Mouse (Mus musculus) liver, postnatal 0 days (tissue): ENCODE results near the gene Rwdd3. TPM values are rescaled to one million over a fixed set of nuclear protein-coding genes. Genes with fewer than 3 reads are reported as not detected.

Experiments used
- ATAC-seq: fragments of 200-750 bp; cut with Nextera tagmentation; 2 replicates; pipeline ENCODE4 v1.8.0; 2017; ENCODE audit warnings: mild to moderate bottlenecking, moderate library complexity
- DNase-seq: peaks from one replicate; pipeline ENCODE4 v3.0.0-alpha.2; 2016
- H3K27ac ChIP-seq: fragments of 300-500 bp; sonication (generic); 2 replicates; pipeline ENCODE4 v1.5.1; 2014; ENCODE audit warnings: antibody characterized with exemption, moderate library complexity, mild to moderate bottlenecking, low read depth
- H3K27me3 ChIP-seq: fragments of 300-500 bp; sonication (generic); 2 replicates; pipeline ENCODE4 v1.6.1; 2014; ENCODE audit warnings: low read length, control low read depth, mixed read lengths; ENCODE audit not compliant: insufficient read depth
- H3K36me3 ChIP-seq: fragments of 300-500 bp; sonication (generic); replicated peaks from 2 replicates; pipeline ENCODE4 v1.6.1; 2014; ENCODE audit warnings: mild to moderate bottlenecking, control low read depth, low read length, moderate library complexity, mixed read lengths; ENCODE audit not compliant: insufficient read depth
- H3K4me1 ChIP-seq: fragments of 300-500 bp; sonication (generic); 2 replicates; pipeline ENCODE4 v1.6.1; 2014; ENCODE audit warnings: antibody characterized with exemption, mild to moderate bottlenecking, control low read depth; ENCODE audit not compliant: insufficient read depth
- H3K4me2 ChIP-seq: fragments of 300-500 bp; sonication (generic); 2 replicates; pipeline ENCODE4 v1.6.1; 2014; ENCODE audit warnings: low read depth, mild to moderate bottlenecking, low read length, moderate library complexity, mixed read lengths
- H3K4me3 ChIP-seq: fragments of 300-500 bp; sonication (generic); 2 replicates; pipeline ENCODE4 v1.5.1; 2014; ENCODE audit warnings: low read depth, low read length
- H3K9ac ChIP-seq: fragments of 300-500 bp; sonication (generic); replicated peaks from 2 replicates; pipeline ENCODE4 v1.6.1; 2014; ENCODE audit warnings: mild to moderate bottlenecking, moderate library complexity
- H3K9me3 ChIP-seq: fragments of 300-500 bp; sonication (generic); 2 replicates; pipeline ENCODE4 v1.6.1; 2016; ENCODE audit warnings: mild to moderate bottlenecking, control low read depth, low read length, mixed read lengths
- CTCF ChIP-seq: sonication (generic); IDR thresholded peaks from 2 replicates; pipeline ENCODE4 v1.5.1; 2016; ENCODE audit warnings: antibody characterized with exemption, low read depth
- EP300 ChIP-seq: IDR thresholded peaks from 2 replicates; pipeline ENCODE4 v1.6.1; 2016; ENCODE audit warnings: antibody characterized with exemption, low read depth, mild to moderate bottlenecking
- WGBS: fragments of 180-500 bp; shearing (Covaris S2); extraction: QIAGEN DNeasy Blood & Tissue Kit; methylation state at CpG from one replicate; pipeline ENCODE4 v1.1.7; 2014; ENCODE audit not compliant: insufficient replicate concordance; 5-methylcytosine and 5-hydroxymethylcytosine counted together
- polyA plus RNA-seq: library from polyadenylated mRNA; unstranded; fragments of >200 nt; fragmentation: Nextera tagmentation; extraction: Ambion mirVana; gene quantifications from 2 replicates; pipeline ENCODE4 v1.2.1, GENCODE M21; 2015

Gene Rwdd3
- polyA plus RNA-seq = 5.9 and 8.2 TPM in 2 replicates

DNA sequence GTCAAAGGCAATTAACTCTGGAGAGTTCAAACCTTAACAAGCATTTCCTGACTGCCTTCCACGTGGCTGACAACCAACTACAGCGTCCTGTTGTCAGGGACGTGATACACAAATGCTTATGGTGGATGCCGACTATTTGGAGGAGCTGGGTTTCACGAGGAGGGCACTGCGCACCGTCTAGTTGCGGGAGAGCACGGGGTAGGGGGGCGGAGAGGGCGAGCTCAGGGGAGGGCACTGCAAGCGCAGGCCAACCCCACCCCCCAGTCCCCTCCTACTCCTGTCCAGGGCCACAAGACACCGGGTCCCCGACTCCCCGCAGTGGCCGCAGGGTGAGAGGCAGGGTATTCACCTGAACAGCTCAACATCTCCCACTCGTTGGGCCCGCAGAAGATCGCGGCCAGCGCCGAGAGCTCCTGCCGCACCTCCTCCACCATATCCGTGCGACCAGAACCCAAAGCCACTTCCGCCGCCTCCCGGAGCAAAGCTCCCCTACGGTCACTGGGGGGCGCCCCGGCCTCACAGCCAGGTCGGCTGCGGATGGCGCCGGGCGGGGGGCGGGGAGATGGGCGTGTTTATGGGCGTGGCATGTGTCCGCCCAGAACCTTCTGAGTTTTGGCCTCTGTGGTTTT, at the start of gene Rwdd3:
Gene Rwdd3 (minus strand): TSS at position 453 of the 629 bp plus-strand sequence.
- peak within 1 kb of the TSS; percentile 86 for H3K4me2 ChIP-seq
- DNase-seq = peak; percentile 97
- H3K9ac ChIP-seq = peak within 1 kb of the TSS; percentile 71
- H3K4me3 ChIP-seq = peak within 1 kb of the TSS; percentile 61
- TF ChIP-seq CTCF (peak; percentile 99), EP300 (peak; percentile 66)
- H3K9me3 ChIP-seq = no peaks in the 10 kb centered on the region
- under 1% methylated on average over 40 of the region's 40 CpGs for WGBS
- H3K4me1 ChIP-seq = peaks cover 40% of the 10 kb centered on the region
- peak within 1 kb of the TSS; percentile 91 for H3K27ac ChIP-seq
- no peaks in the 10 kb centered on the region for H3K27me3 ChIP-seq
- no peaks in the 10 kb centered on the region for H3K36me3 ChIP-seq
- ATAC-seq = peak; percentile 94

- DNase-seq = no peak
- Histone ChIP-seq H3K4me1 (peaks cover 7% of the 10 kb centered on the region; the same call in 1 of the 2 replicates), H3K4me2 (no peak overlapping the region), H3K4me3 (no peak overlapping the region), H3K27me3 (no peaks in the 10 kb centered on the region), H3K9me3 (no peaks in the 10 kb centered on the region), H3K27ac (no peak overlapping the region), H3K36me3 (peaks cover 22% of the 10 kb centered on the region), H3K9ac (no peak overlapping the region)
- ATAC-seq = no peak
- TF ChIP-seq CTCF (no peak), EP300 (no peak)
- 86% methylated on average over 6 of the region's 6 CpGs for WGBS
Measured at GRCm38 (mm10) chr3:121217011-121217410, 45.5 kb upstream of the Rwdd3 start.

- peaks cover 7% of the 10 kb centered on the region; the same call in 1 of the 2 replicates for H3K4me1 ChIP-seq
- 75% methylated on average over 3 of the region's 3 CpGs for WGBS
- no peak for DNase-seq
- no peaks in the 10 kb centered on the region for H3K27me3 ChIP-seq
- H3K9me3 ChIP-seq = no peaks in the 10 kb centered on the region
- H3K27ac ChIP-seq = no peak overlapping the region
- H3K4me2 ChIP-seq = no peak overlapping the region
- no peak for ATAC-seq
- no peak overlapping the region for H3K4me3 ChIP-seq
- peaks cover 30% of the 10 kb centered on the region for H3K36me3 ChIP-seq
- TF ChIP-seq EP300 (no peak), CTCF (no peak)
- no peak overlapping the region for H3K9ac ChIP-seq
Measured at GRCm38 (mm10) chr3:121213501-121213900, 42.0 kb upstream of the Rwdd3 start.

DNA sequence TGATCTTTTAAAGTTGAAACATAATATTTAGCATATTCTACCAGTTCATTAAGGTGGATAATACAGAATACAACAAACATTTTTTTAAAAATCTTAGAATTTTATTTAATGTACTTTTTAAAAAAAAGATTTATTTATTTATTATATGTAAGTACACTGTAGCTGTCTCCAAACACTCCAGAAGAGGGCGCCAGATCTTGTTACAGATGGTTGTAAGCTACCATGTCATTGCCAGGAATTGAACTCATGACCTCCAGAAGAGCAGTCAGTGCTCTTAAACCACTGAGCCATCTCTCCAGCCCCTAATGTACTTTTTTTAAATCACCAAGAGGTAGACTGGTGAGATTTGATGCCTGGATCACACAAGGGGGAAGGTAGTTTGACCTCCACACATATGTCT, 40.7 kb upstream of the Rwdd3 start:
- DNase-seq (no peak), ATAC-seq (no peak)
- Histone ChIP-seq H3K27me3 (no peaks in the 10 kb centered on the region), H3K36me3 (peaks cover 37% of the 10 kb centered on the region), H3K4me2 (no peak overlapping the region), H3K4me3 (no peak overlapping the region), H3K9ac (no peak overlapping the region), H3K4me1 (peaks cover 7% of the 10 kb centered on the region; the same call in 1 of the 2 replicates), H3K9me3 (no peaks in the 10 kb centered on the region), H3K27ac (no peak overlapping the region)
- TF ChIP-seq CTCF = peak; percentile 44
- no peak for TF ChIP-seq EP300
- WGBS = 50% methylated on average over 1 of the region's 1 CpGs

DNA sequence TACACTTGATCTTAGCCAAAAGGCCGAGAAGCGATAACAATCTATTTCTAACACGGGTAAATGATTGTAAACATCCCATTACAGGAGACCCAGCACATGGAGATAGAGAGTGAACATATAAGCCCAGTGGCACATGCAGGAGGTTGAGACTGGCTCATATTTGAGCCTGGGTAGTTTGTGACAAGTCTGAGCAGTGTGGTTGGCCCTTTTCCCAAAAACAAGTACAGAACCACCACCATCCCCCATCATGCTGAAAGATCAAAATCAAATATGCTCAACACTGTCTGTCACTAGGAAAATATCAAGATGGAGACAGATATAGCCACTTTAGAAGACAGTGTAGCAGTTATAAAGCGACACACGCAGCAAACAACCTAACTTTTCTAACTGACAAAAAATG, 37.5 kb upstream of the Rwdd3 start:
- no peak for DNase-seq
- no peak overlapping the region for H3K4me3 ChIP-seq
- 88% methylated on average over 5 of the region's 5 CpGs for WGBS
- no peak overlapping the region for H3K4me2 ChIP-seq
- no peak overlapping the region for H3K27ac ChIP-seq
- 0 out of 2 replicates have a peak, but pooled peaks cover 2% of the 10 kb centered on the region for H3K4me1 ChIP-seq
- H3K27me3 ChIP-seq = no peaks in the 10 kb centered on the region
- no peaks in the 10 kb centered on the region for H3K9me3 ChIP-seq
- peaks cover 37% of the 10 kb centered on the region for H3K36me3 ChIP-seq
- TF ChIP-seq CTCF (no peak), EP300 (no peak)
- ATAC-seq = no peak
- H3K9ac ChIP-seq = no peak overlapping the region

- 91% methylated on average over 19 of the region's 19 CpGs for WGBS
- DNase-seq = no peak
- no peak for TF ChIP-seq CTCF
- no peak for TF ChIP-seq EP300
Measured at GRCm38 (mm10) chr3:121206202-121206882, 34.8 kb upstream of the Rwdd3 start.

More at GRCm38 (mm10) chr3:121206202-121206882, 34.8 kb upstream of the Rwdd3 start:
- H3K4me3 ChIP-seq = no peak overlapping the region
- ATAC-seq = no peak
- H3K4me1 ChIP-seq = peaks cover 6% of the 10 kb centered on the region; the same call in 1 of the 2 replicates
- H3K27ac ChIP-seq = no peak overlapping the region
- H3K9me3 ChIP-seq = no peaks in the 10 kb centered on the region
- no peak overlapping the region for H3K4me2 ChIP-seq
- H3K36me3 ChIP-seq = peaks cover 40% of the 10 kb centered on the region
- no peaks in the 10 kb centered on the region for H3K27me3 ChIP-seq
- no peak overlapping the region for H3K9ac ChIP-seq
